Mouse (Mus musculus) neural tube, embryonic 14.5 days (tissue): ENCODE results near the gene Slc35e3. TPM values are rescaled to one million over a fixed set of nuclear protein-coding genes. Genes with fewer than 3 reads are reported as not detected.

Experiments
- ATAC-seq: fragments of 200-750 bp; cut with Nextera tagmentation; 2 replicates; pipeline ENCODE4 v1.8.0; 2017; ENCODE audit warnings: low read depth, mild to moderate bottlenecking, moderate TSS enrichment, moderate library complexity
- H3K27ac ChIP-seq: fragments of 300-500 bp; sonication (generic); 2 replicates; pipeline ENCODE4 v1.5.1; 2014; ENCODE audit warnings: low read depth, mild to moderate bottlenecking, control low read depth, low read length, moderate library complexity, mixed read lengths
- H3K27me3 ChIP-seq: fragments of 300-500 bp; sonication (generic); 2 replicates; pipeline ENCODE4 v1.6.1; 2014; ENCODE audit warnings: low read length; ENCODE audit not compliant: control insufficient read depth, insufficient read depth
- H3K36me3 ChIP-seq: fragments of 300-500 bp; sonication (generic); 2 replicates; pipeline ENCODE4 v1.6.1; 2014; ENCODE audit warnings: low read length, mixed read lengths; ENCODE audit not compliant: control insufficient read depth, insufficient read depth
- H3K4me1 ChIP-seq: fragments of 300-500 bp; sonication (generic); 2 replicates; pipeline ENCODE4 v1.6.1; 2014; ENCODE audit warnings: low read length; ENCODE audit not compliant: control insufficient read depth, insufficient read depth
- H3K4me2 ChIP-seq: fragments of 300-500 bp; sonication (generic); 2 replicates; pipeline ENCODE4 v1.6.1; 2014; ENCODE audit warnings: mild to moderate bottlenecking, low read depth, low read length, control low read depth
- H3K4me3 ChIP-seq: fragments of 300-500 bp; sonication (generic); 2 replicates; pipeline ENCODE4 v1.5.1; 2014; ENCODE audit warnings: low read depth, low read length, control low read depth, mixed read lengths
- H3K9ac ChIP-seq: fragments of 300-500 bp; sonication (generic); replicated peaks from 2 replicates; pipeline ENCODE4 v1.6.1; 2014; ENCODE audit warnings: low read depth, mild to moderate bottlenecking, control low read depth, low read length, mixed read lengths
- H3K9me3 ChIP-seq: fragments of 300-500 bp; sonication (generic); 2 replicates; pipeline ENCODE4 v1.6.1; 2016; ENCODE audit warnings: low read length; ENCODE audit not compliant: control insufficient read depth
- WGBS: fragments of 180-500 bp; shearing (Covaris S2); extraction: QIAGEN DNeasy Blood & Tissue Kit; methylation state at CpG from one replicate; pipeline ENCODE4 v1.1.7; 2014; 5-methylcytosine and 5-hydroxymethylcytosine counted together
- polyA plus RNA-seq: library from polyadenylated mRNA; unstranded; fragments of >200 nt; fragmentation: Nextera tagmentation; extraction: Ambion mirVana; gene quantifications from 2 replicates; pipeline ENCODE4 v1.2.1, GENCODE M21; 2014

Slc35e3 gene
- polyA plus RNA-seq, 1 experiment from 2014 or later: 20.5 TPM

DNA sequence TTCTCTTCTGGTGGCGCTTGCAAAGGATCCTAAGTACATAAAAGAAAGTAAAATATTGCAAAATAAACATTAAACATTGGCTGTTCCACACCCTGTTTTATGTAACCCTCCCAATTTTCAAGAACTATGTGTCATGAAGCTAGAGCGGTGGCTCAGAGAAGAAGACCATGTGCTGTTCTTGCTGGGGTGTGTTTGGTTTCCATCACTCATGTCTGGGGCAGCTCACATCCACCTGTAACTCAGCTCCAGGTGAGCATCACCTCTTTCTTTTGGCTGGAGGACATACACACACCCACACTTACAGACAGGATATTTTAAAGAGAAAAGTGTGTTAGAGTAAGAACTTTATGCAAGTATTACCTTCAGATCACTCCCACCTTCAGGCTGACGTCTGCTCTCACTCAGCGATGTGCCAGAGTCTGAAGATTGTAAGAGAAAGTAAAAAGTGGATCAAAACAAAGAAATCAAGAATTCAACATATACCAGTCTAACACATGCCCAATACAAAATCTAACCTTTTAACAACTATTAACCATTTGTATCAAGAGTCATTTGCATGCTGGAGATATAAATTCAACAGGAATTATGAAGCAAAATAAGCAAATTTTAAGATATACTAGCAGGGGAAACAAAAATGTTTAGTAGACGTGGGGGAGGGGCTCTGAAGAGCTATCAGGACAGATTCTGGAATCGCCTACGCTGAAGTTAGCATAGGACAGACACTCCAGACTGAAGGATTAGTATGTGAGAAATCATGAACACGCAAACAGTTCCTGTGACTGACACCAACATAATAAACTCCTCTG, 49.9 kb downstream of the Slc35e3 start:
- no peak for ATAC-seq
- Histone ChIP-seq H3K27ac (no peak overlapping the region), H3K27me3 (no peaks in the 10 kb centered on the region), H3K4me2 (no peak overlapping the region), H3K9me3 (no peaks in the 10 kb centered on the region), H3K4me1 (no peaks in the 10 kb centered on the region), H3K4me3 (no peak overlapping the region), H3K36me3 (peaks cover 80% of the 10 kb centered on the region), H3K9ac (no peak overlapping the region)
- 97% methylated on average over 8 of the region's 8 CpGs for WGBS

DNA sequence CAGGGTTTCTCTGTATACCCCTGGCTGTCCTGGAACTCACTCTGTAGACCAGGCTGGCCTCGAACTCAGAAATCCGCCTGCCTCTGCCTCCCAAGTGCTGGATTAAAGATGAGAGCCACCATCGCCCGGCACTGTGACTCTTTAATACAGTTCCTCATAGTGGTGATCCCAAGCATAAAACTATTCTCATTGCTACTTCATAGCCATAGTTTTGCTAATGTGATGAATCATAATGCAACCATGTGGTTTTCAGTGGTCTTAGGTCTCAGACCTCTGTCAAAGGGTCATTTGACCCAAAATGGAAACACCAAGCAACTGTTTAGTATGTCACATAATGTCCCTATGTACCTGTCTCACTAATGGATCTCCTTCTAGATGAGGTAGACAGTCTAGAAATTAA, 50.6 kb downstream of the Slc35e3 start:
- peaks cover 82% of the 10 kb centered on the region for H3K36me3 ChIP-seq
- no peaks in the 10 kb centered on the region for H3K9me3 ChIP-seq
- no peak overlapping the region for H3K4me3 ChIP-seq
- no peak for ATAC-seq
- 98% methylated on average over 4 of the region's 4 CpGs for WGBS
- H3K9ac ChIP-seq: no peak overlapping the region
- no peaks in the 10 kb centered on the region for H3K27me3 ChIP-seq
- no peak overlapping the region for H3K4me2 ChIP-seq
- no peaks in the 10 kb centered on the region for H3K4me1 ChIP-seq
- no peak overlapping the region for H3K27ac ChIP-seq

DNA sequence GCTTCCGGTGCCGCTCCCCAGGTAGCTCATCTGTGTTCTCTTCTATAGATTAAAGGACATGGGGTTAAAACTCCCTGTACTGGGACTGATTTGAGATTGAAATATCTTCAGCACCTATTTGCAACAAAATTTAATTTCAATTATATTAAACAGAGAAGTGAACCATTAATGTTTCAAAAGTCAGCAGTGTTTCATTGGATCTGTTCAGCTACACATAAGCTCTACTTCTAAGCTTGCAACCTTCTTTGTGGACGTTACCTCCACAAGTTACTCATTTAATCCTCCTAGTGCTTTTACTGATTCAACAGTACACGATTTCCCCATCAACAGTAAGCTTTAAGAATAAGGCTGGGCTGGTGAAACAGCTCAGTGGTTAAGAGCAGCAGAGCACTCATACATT, 51.1 kb downstream of the Slc35e3 start:
- 98% methylated on average over 4 of the region's 4 CpGs for WGBS
- Histone ChIP-seq H3K9ac (no peak overlapping the region), H3K36me3 (peaks cover 82% of the 10 kb centered on the region), H3K27ac (no peak overlapping the region), H3K9me3 (no peaks in the 10 kb centered on the region), H3K4me2 (no peak overlapping the region), H3K4me1 (no peaks in the 10 kb centered on the region), H3K4me3 (no peak overlapping the region), H3K27me3 (no peaks in the 10 kb centered on the region)
- no peak for ATAC-seq

DNA sequence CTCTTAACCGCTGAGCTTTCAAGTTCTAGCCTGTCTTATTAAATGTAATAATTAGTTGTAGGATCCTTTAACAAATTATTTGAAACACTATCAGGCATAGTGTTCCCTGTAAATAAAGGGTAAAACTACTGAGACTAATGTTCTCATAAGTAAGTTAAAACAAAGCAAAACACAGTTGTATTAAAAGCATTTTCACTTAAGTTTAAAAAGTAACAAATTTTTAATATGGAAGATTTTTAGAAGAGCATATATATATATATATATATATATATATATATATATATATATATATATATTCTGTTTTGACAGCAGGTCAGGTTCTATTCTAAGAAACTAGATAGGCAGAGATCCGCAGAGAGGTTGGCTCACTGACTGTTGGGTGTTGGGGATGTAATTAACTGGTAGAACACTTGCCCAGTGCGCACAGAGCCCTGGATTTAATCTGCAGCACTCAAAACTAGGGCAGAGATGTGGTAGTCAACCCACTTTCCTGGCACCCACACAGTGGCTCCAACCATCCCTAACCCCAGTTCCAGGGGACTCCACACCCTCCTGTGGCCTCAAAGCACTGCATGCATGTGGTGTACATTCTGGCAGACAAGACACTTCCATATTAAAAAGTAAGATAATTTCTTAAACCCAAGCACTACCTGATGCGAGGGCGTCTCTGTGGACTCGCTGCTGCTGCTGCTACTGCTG, 51.8 kb downstream of the Slc35e3 start:
- H3K4me3 ChIP-seq: no peak overlapping the region
- H3K27me3 ChIP-seq: no peaks in the 10 kb centered on the region
- 96% methylated on average over 6 of the region's 6 CpGs for WGBS
- no peak overlapping the region for H3K27ac ChIP-seq
- ATAC-seq: no peak
- peaks cover 80% of the 10 kb centered on the region for H3K36me3 ChIP-seq
- no peaks in the 10 kb centered on the region for H3K9me3 ChIP-seq
- no peaks in the 10 kb centered on the region for H3K4me1 ChIP-seq
- H3K4me2 ChIP-seq: no peak overlapping the region
- H3K9ac ChIP-seq: no peak overlapping the region

DNA sequence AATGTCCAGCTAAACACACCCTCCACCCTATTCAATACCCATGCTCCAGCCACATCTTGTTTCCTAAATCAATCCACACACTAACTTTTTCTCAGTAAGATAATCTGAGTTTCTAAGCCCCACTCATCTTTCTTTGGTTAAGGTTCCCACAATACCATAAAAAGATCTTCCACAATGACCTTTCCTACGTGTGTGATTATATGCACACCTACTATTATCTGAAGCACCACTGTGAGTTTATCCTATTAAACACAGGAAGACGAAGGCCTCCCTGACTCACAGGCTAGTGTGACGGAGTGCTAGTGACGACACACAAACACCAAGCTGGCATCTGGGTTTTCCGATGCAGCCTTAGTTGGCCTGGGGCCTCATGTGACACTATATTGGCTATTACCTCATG, 53.2 kb downstream of the Slc35e3 start:
- WGBS: 94% methylated on average over 5 of the region's 5 CpGs
- no peaks in the 10 kb centered on the region for H3K9me3 ChIP-seq
- H3K4me1 ChIP-seq: no peaks in the 10 kb centered on the region
- H3K27me3 ChIP-seq: no peaks in the 10 kb centered on the region
- no peak overlapping the region for H3K9ac ChIP-seq
- H3K27ac ChIP-seq: no peak overlapping the region
- H3K4me3 ChIP-seq: no peak overlapping the region
- peaks cover 81% of the 10 kb centered on the region for H3K36me3 ChIP-seq
- no peak overlapping the region for H3K4me2 ChIP-seq
- ATAC-seq: no peak

DNA sequence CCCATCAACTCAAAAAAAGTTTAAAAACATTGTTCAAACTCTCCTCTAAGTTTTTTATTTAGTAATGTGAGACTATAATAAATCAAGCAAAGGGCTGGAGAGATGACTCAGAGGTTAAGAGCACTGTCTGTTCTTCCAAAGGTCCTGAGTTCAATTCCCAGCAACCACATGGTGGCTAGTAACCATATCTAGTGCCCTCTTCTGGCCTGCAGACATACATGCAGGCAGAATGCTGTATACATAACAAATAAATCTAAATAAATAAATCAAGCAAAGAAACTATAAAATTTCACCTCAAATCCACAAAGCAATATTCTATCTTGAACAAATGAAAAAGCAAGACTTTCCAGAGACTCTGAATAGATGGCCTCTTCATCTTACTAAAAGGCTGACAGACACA, 54.0 kb downstream of the Slc35e3 start:
- H3K27ac ChIP-seq: no peak overlapping the region
- no peaks in the 10 kb centered on the region for H3K4me1 ChIP-seq
- H3K27me3 ChIP-seq: no peaks in the 10 kb centered on the region
- H3K4me2 ChIP-seq: no peak overlapping the region
- no peak for ATAC-seq
- H3K36me3 ChIP-seq: peaks cover 74% of the 10 kb centered on the region
- H3K4me3 ChIP-seq: no peak overlapping the region
- no peak overlapping the region for H3K9ac ChIP-seq
- H3K9me3 ChIP-seq: no peaks in the 10 kb centered on the region

DNA sequence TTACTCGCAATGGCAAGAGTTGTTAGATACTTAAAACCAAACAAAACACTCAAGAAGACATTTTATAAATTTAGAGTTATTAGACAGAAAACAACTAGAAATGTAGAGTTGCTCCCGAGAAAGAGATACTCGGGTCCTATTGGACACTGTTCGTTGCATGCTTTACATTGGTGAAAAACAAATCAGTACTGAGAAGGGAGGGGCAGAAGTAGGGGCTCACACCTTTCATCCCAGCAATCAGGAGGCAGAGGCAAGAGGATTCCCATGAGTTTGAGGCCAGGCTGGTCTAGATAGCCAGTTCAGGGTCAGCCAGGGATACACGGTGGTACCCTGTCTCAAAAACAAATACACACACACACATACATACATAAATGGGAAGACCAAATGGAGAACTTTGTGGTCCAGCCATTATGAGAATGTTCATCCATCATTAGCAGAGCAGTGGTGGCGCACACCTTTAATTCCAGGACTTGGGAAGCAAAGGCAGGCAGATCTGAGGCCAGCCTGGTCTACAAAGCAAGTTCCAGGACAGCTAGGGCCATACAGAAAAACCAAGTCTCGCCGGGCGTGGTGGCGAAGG, 54.7 kb downstream of the Slc35e3 start:
- H3K27me3 ChIP-seq: no peaks in the 10 kb centered on the region
- peaks cover 67% of the 10 kb centered on the region for H3K36me3 ChIP-seq
- ATAC-seq: no peak

DNA sequence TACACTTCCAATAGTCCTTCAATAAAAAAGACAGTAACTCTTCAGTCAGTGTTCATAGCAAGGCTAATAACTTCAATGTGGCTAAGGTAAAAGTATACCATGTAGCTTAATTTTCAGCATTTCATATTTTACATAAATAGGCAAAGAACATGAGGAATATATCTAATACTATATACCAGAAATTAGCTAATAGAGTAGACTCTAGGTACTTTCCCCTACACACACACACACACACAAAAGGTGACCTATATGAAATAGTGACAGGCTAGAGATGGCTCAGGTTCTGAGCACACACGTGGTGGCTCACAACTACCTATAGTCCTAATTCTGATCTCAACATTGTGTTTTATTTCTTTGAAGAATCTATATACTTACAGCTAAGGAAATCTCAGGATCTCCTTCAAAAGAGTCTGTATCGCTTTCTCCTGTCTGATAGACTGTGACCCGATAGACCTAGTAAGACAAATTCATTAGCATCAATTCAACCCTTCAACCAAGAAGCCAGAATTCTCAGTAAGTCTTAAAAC, 55.3 kb downstream of the Slc35e3 start:
- H3K4me1 ChIP-seq: no peaks in the 10 kb centered on the region
- no peaks in the 10 kb centered on the region for H3K27me3 ChIP-seq
- no peak overlapping the region for H3K4me2 ChIP-seq
- peaks cover 62% of the 10 kb centered on the region for H3K36me3 ChIP-seq
- 94% methylated on average over 3 of the region's 3 CpGs for WGBS
- no peak for ATAC-seq
- H3K27ac ChIP-seq: no peak overlapping the region
- no peak overlapping the region for H3K9ac ChIP-seq
- no peaks in the 10 kb centered on the region for H3K9me3 ChIP-seq
- H3K4me3 ChIP-seq: no peak overlapping the region

More for the DNA sequence above, 54.7 kb downstream of the Slc35e3 start:
- H3K9me3 ChIP-seq: no peaks in the 10 kb centered on the region
- no peak overlapping the region for H3K27ac ChIP-seq
- H3K4me2 ChIP-seq: no peak overlapping the region
- WGBS: 98% methylated on average over 10 of the region's 10 CpGs
- H3K4me3 ChIP-seq: no peak overlapping the region
- no peak overlapping the region for H3K9ac ChIP-seq
- no peaks in the 10 kb centered on the region for H3K4me1 ChIP-seq

DNA sequence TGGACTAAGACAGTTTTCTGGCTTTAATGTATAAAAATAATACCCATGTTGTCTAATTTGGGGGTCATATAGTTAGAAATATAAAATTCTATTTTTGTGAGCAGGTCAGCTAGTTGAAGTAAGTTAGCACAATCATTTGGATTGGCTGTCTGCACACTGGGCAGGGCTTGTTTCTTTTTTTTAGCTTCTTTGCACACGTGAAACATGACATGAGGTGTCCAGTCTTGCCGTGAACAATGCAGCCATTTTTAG, 56.1 kb downstream of the Slc35e3 start:
- Histone ChIP-seq H3K27me3 (no peaks in the 10 kb centered on the region), H3K9ac (no peak overlapping the region), H3K4me3 (no peak overlapping the region), H3K4me2 (no peak overlapping the region), H3K27ac (no peak overlapping the region), H3K4me1 (no peaks in the 10 kb centered on the region), H3K36me3 (peaks cover 56% of the 10 kb centered on the region), H3K9me3 (no peaks in the 10 kb centered on the region)
- 79% methylated on average over 2 of the region's 2 CpGs for WGBS
- ATAC-seq: no peak
